Mouse (Mus musculus): ENCODE results near the gene Gm44511.

DNA sequence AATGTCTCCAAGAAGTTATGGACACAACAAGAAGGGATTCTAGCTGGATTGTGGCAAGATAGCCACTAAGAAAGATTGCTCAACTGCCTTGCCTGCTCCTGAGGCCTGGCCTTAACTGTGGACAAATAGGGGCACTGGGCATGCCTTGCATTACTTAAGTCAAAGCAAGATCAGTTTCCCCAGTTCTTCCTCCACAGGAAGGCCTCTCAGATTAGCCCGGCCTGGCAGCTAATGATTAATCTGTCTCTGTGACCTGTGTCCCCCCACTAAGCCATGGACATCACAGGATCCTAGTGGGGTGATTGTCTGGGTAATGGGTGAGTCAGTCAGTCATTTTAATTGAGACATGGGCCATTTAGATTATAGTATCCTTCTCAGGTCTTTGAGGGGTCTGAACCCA lies 29.4 kb upstream of the Gm44511 start:
- no peak for TF ChIP-seq CTCF (IDR thresholded peaks at IDR 0.05)
- TF ChIP-seq EP300 (IDR thresholded peaks at IDR 0.05): no peak

All from lung, postnatal 0 days (tissue).